Mouse (Mus musculus): ENCODE results near the gene Cnp. TPM values are rescaled to one million over a fixed set of nuclear protein-coding genes. Genes with fewer than 3 reads are reported as not detected.
"Not testable (repeated sequence)": the region's sequence is repeated elsewhere in the genome, so short reads cannot be mapped to it uniquely, and the experiment has no call there.

Gene Cnp
- total RNA-seq, 2 experiments from 2014 or later: 5.5 to 7.2 TPM

DNA sequence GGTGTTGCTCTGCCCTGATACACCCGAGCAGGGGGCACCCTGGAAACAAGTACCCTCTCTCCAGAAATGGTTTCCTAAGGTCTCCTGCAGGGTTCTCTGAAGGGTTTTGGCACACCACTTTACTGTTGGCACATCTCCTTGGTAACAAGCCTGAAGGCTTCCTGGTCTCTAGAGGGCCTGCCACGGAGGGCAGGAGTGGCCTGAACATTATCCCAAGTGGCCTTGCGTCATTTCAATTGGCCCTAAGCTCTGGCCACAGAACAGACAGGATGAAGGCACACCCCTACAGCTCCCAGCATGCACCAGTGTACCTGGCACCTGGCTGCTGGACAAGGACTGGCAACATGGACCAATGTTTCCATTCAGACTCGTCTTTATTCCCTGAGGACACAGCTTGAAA is 21.9 kb upstream of the Cnp start:
- no peak for DNase-seq
- intact Hi-C loops (cut with DNase I): no loop called here

DNA sequence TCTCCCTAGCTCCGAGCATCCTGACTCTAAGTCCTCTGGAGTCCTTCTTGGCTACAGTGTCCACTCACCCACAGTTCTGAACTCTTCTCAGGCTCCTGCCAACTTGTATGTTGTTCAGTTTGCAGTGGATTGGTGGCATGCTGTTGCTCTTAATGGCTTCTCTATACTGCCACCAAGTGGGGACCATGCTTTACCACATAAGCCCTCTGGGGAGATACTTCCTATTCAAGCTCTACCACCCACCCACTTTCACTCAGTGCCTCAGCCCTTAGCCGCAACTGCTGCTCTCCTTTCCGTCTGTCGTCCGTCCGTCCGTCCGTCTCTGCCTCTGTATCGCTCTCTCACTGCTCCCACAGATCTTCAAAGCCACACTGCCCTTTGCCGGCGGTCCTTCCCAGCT is 19.1 kb upstream of the Cnp start:
- intact Hi-C loops (cut with DNase I): loop anchor here (2.0 to 5.0 kb wide), 4 partner anchors 43 to 193 kb away; no protein-coding TSS in a partner anchor
- DNase-seq: peak; percentile 44 to 57

DNA sequence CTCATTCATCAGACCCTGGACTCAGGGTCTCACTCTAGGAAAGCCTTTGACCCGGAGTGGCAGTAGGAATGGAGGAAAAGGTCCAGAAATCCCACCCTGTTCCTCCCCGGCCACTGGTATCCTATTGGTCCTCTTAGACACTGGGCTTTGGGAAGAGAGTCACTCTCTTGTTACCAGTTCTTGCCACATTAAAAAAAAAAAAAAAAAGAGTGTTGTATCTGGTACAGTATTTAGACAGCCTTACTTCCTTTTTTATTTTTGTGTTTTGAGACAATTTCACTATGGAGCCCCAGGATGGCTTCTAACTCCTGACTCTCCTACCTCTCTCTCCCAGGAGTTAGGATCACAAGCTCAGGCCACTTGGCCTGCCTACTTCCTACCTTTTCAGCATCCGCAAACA is 17.1 kb upstream of the Cnp start:
- DNase-seq: no peak
- intact Hi-C loops (cut with DNase I): loop anchor here (5.0 kb wide), 2 partner anchors 45 to 195 kb away; no protein-coding TSS in a partner anchor

DNA sequence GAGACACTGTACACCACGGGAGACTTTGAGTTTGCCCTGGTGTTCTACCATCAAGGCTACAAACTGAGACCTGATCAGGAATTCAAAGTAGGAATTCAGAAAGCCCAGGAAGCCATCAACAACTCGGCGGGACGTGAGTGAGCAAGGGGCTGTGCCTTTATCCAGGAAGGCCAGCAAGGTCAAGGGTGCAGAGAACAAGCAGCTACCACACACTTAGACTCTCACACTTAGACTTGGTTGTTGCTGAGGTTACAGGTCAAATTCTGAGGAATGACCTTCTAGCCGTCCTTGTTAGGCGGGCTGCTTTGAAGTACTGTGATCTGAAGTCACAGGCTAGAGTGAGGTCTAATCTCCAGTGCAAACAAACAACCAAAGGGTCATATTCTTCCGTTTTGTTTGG is 15.2 kb upstream of the Cnp start:
- no peak for DNase-seq
- intact Hi-C loops (cut with DNase I): loop anchor here (5.0 kb wide), 2 partner anchors 47 to 197 kb away; no protein-coding TSS in a partner anchor

DNA sequence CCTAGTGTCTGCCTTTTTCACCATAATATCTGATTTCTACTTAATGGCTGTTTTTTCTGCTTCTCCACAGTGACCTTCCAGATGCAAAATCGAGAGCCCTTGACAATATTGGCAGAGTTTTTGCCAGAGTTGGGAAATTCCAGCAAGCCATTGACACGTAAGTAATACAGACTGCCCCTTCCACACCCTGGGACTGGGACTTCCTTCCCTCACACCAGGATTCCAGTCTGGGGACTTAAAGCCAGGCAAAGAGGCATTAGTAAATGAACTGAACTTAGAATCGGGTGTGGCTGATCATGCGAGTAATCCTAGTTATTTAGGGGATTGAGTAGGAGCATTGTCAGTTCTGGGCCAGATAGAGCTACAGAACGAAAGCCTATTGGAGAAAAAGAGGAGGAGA is 13.0 kb upstream of the Cnp start:
- no peak for DNase-seq
- intact Hi-C loops (cut with DNase I): no loop called here

DNA sequence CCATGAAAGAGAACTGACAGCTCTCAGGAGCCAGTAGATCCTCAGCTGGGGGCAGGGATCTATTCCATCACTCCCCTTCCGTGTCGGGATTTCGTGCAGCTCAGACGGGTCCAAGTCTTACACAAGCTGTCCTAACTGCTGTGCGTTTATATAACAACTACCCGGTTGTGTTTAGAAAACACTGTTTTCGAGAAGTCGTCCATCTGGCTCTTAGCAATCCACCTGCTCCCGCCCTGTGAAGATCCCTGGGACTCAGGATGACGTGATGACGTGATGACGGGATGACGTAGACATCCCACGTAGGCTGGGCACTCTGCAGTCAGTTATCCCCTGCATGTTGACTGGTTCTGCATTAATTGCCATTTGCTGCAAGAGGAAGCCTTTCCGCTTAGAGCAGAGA is 10.4 kb upstream of the Cnp start:
- no peak for DNase-seq
- intact Hi-C loops (cut with DNase I): no loop called here

DNA sequence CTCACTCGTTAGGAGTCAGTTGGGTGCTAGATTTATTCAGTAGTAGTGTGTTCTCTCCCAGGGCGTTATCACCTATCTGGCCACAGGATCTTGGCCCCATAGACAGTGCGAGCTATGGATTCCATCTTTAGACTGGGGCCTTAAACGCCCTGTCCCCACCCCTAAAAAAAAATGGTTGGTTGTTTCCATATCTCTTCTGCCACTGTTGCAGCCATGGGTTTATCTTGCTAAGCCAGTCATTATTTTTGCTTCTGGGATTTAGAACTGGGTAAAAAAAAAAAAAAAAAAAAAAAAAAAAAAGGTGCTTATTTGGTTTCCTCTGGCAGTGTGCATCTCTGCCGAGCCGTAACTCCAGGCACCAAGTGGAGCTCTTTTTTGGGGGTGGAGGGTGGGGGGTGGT is 10.0 kb upstream of the Cnp start:
- no peak for DNase-seq
- intact Hi-C loops (cut with DNase I): no loop called here

DNA sequence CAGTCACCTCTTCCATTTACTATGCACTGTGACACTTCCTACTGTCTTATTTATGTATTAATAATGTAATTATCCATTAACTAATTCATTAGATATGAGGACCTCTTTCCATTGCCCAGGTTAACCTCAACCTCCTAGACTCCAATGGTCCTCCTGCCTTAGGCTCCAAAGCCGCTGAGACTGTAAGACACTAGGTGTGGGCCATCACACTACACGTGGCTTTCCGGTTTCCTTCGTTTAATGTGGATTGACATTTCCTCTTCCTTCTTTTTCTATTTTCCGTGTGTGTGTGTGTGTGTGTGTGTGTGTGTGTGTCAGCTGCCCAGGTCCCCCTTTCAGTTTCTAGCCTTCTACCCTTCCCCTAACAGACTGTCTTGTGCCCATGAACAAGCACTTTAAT is 7.5 kb upstream of the Cnp start:
- DNase-seq: no peak
- intact Hi-C loops (cut with DNase I): no loop called here

DNA sequence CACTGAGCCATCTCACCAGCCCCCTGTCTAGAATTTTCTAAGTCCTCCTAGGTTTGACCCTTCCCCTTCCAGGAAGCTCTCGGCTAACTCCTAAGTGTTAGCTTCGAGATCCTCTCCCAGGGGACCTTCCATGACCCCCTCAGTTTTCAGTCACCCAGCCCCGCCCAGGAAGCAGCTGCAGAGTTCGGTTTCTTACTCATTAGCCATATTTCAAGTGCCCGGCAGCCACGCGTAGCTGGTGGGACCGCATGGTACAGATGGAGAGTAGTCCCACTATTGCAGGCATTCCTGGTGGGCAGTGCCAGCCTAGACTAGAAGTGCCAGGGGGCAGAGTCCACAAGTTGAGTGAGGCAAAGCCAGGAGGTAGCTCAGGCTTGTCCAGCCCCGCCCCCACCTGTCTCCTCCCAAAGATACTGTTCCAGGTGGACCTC is 6.9 kb upstream of the Cnp start:
- intact Hi-C loops (cut with DNase I): no loop called here

DNA sequence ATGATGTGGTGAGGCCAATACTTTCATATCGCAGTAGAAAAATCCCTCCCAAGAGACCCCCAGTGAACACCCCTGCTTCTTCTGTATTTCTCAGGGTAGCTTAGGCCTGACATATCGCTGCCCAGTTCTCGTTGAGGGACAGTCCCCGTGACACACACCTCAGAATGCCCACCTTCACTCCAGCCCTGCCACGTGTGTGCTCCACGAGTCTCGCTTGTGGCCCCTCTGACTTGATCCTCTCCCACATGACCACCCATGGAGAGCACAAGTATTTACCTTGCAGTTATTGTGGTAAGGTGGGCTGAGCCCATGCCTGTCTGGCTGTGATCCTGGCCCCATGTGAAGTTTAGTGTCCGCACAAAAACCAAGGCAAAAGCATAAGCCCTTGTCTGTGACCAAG is 6.0 kb upstream of the Cnp start:
- DNase-seq: no peak
- intact Hi-C loops (cut with DNase I): no loop called here

More for the DNA sequence above, 6.9 kb upstream of the Cnp start:
- no peak for DNase-seq

DNA sequence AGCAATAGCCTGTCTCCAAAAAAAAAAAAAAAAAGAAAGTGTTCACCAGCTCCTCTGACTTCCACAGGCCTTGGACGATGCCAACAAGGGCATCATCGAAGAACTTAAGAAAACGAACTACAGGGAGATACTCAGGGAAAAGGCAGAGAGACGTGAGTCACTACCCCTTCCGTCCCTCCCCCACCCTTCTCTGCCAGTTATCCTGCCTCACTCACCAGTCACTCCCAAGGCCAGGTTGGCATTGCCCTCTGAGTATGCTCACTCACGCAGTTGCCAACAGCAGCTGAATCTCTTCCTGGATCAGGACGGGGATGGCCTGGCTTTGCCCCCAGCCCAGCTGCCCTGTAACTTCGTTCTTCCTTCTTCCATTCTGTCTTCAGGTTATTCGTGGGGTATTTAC is 4.9 kb upstream of the Cnp start:
- intact Hi-C loops (cut with DNase I): loop anchor here (1.0 to 5.0 kb wide), 5 partner anchors 49 to 388 kb away; partner anchors contain the start of genes Hcrt and Nkiras2
- no peak for DNase-seq

DNA sequence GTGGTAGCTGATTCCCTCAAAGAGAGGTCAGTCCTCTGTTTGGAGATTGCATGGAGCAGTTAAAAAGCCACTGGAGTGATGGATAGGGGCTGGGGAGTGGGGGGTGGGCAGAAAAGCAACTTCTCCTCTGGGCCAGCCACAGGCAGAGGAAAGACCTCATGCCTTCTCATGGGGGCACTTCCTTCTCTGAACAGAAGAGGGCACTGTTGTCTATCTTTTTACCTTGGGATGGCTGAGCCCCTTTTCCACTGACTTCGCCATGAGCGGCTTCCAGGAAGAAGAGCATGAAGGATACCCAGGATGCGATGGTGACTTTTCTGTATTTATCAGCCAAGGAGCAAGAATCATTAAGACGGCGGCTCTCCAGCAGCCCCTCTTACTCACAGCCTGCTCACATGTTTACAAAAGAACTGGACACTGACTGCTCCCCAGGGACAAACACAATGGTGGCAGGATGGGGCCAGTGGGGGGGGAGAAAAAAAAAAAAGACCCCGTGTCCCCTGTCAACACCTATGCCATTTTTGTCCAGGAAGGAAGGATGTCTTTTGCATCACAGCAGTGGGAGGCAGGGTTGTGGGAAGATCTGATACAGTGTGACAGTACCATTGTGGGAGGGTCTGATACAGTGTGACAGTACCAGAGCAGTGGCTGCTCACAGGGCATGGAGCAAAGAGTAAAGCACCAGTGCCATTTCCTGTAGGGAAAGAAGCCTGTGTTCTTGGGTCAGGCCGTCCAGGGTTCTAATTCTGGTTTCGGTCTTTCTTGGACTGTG is 4.1 kb upstream of the Cnp start:
- intact Hi-C loops (cut with DNase I): loop anchor here (1.0 to 5.0 kb wide), 5 partner anchors 48 to 387 kb away; partner anchors contain the start of genes Hcrt and Nkiras2
- DNase-seq: peak; percentile 77 to 78

DNA sequence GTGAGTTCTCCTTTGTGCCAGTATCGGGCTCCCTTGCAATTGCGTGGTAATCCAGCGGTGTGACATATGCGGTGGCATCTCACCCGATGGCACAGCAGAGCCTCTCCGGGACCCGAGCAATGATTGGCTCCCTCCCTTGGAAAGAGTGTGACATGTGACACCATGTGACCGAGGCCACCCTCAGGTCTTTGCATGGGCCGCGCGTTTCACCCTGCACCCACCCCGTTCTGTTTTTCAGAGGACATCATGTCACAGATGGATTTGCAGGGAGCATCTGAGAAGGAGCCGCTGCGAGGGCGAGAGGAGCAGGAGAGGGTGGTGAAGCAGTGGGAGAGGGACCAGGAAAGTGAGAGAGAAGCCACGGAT is 3.5 kb upstream of the Cnp start:
- intact Hi-C loops (cut with DNase I): loop anchor here (2.0 to 5.0 kb wide), 3 partner anchors 48 to 386 kb away; partner anchors contain the start of genes Hcrt and Nkiras2
- DNase-seq: peak in 1 of 2 experiments; percentile 32

DNA sequence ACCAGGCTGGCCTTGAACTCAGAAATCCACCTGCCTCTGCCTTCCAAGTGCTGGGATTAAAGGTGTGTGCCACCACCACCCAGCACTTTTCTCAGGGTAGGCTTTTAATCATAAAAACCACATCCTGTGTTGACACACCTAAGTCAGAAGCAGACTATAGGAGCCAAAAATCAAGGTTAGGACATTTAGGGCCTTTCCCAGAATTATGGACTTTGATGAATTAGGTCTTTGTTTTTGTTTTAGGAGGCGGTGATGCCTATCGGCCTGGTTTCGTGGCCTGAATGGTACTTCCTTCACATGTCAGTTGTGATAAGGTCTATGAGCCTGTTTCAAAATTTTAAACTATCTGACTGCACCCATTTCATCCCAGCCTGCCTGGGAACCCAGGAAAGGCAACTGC is 516 bp upstream of the Cnp start:
- intact Hi-C loops (cut with DNase I): loop anchor here (5.0 kb wide), 2 partner anchors 188 to 383 kb away; partner anchors contain the start of gene Hcrt
- DNase-seq: no peak

DNA sequence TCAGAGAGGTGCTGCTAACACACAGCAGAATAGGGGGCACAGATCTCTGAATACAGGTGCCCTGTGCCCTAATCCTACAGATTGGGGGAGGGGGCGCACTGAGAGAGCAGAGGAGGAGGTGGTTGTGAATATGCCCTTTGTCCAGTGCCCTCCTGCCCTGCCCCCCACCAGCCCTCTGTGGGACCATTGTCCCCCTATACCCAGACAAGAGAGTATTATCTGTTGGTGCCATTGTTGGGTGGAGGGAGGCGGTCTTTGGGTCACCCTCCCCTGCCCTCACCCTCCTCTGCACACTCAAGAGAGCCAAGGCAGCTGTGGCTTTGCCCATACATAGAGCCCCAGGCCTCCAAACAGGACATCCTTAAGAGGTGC is 766 bp downstream of the Cnp start:
- intact Hi-C loops (cut with DNase I): no loop called here
- DNase-seq: no peak

DNA sequence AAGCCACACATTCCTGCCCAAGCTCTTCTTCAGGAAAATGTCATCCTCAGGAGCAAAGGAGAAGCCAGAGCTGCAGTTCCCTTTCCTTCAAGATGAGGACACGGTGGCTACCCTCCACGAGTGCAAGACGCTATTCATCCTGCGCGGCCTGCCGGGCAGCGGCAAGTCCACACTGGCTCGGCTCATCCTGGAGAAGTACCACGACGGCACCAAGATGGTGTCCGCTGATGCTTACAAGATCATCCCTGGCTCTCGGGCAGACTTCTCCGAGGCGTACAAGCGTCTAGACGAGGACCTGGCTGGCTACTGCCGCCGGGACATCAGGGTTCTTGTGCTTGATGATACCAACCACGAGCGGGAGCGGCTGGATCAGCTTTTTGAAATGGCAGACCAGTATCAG is 1.6 kb downstream of the Cnp start:
- intact Hi-C loops (cut with DNase I): no loop called here
- DNase-seq: no peak

DNA sequence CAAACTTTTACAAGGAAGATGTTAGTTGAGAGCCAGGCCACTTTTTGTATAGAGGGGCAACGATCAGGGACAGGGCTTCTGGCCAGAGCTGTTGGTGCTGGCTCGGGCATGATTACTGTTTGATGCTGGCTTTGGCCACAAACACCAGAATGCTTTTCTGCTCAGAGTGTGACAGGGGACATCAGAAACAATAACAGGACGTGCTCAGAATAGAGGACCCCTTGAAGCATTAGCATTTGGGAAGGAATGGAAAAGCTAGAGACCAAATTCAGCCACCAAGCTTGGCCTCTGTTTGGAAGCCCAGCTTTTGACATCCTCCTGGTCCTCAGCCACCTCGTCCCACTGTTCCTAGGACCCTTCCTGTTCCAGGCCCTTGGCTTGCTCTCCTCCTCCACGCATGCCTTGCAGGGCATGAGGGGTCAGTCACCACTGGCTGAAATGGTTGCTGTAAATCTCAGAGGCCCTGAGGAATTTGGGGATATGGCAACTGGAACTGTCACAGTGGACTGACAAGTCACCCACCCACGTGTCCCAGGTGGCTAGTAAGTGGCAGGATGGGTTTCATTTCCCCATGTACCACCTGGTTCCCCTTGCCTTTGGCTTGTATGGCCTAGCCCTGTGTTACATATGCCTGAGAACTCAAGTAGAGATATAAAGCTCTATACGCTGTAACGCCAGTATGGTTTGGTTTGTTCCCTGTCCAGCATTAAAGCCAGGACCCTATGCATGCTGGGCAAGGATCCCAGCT is 3.3 kb downstream of the Cnp start:
- DNase-seq: no peak
- intact Hi-C loops (cut with DNase I): no loop called here

DNA sequence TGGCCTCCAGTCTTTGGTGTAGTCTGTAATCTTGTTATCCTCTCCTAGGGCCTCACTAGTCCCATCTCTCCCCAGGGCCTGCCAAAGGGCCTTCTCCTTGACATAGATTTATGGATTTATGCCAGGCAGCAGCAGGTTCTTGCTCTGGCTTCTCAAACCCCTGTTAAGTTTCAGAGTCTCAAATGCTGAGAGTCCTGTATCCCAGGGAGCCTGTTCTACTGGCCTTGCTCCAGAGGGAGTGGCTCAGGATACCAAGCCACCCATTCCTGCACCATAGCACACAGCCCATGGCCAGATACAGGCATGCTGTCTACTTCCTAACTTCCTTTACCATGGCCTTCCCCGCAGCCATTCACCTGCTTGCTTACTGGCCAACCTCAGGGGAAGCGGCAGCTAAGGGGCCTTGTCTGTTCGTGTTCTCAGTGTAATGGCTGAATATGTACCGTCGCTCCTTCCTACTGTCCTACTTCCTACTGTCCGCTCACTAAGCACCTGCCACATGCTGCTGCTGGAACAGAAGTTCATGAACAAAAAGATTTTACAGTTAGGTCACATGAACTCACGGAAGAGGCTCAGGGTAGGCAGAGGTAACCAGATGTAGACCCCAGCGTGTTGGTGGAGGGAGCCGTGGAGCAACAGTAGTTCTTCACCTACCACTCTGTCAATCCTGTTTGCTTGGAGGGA is 4.6 kb downstream of the Cnp start:
- no peak for DNase-seq
- intact Hi-C loops (cut with DNase I): no loop called here

DNA sequence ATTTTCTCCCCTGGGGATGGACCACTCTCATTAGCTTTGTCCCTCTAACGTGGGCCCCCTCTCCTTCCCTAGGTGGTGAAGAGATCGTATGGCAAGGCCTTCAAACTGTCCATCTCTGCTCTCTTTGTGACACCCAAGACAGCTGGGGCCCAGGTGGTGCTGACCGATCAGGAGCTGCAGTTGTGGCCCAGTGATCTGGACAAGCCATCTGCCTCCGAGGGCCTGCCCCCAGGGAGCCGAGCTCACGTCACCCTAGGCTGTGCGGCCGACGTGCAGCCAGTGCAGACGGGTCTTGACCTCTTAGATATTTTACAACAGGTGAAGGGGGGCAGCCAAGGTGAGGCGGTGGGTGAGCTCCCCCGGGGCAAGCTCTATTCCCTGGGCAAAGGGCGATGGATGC is 5.6 kb downstream of the Cnp start:
- DNase-seq: no peak
- intact Hi-C loops (cut with DNase I): no loop called here

DNA sequence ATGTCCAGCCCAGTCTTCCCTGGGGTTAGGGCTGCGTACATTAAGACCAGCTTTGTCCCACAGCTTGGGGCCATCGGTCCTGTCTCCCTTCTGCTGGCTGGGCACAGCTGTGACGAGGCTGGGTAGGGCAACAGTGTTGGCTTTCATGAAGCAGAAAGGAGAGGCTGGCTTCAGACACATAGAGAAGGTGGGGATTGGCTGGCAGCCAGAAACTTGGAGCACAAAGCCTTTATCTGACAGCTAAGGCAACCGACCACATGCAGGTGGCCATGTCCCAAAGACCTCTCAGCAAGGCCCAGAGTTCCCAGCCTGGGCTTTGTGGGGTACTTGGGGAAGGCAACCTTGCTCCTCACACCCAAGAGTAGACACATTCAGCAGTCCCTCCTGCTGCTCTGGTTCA is 7.1 kb downstream of the Cnp start:
- intact Hi-C loops (cut with DNase I): no loop called here
- DNase-seq: peak in 1 of 2 experiments; percentile 29

DNA sequence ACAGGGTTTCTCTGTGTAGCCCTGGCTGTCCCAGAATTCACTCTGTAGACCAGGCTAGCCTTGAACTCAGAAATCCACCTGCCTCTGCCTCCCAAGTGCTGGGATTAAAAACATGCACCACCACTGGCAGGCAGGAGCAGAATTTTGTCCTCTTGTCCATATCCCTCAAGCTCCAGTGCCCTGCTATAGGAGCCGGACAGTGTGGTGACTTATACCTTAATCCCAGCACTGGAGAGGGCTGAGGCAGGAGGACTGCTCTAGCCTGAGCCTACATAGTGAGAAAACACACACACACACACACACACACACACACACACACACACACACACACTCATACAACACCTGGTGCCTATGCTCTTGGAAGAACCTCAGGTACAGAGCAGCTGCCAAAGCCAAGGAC is 7.7 kb downstream of the Cnp start:
- DNase-seq; intact Hi-C loops (cut with DNase I): not testable (repeated sequence)

All from heart, postnatal 36 days (tissue).